Mouse (Mus musculus) testis, adult 2 months (tissue): Measurements from ENCODE around the gene Ddx10.

ENCODE experiments used
- CTCF ChIP-seq: fragments of 200-500 bp; IDR thresholded peaks from 2 replicates; pipeline ENCODE4 v1.5.1; 2012; ENCODE audit warnings: low read depth, mild to moderate bottlenecking, inconsistent platforms, low read length, moderate library complexity; ENCODE audit not compliant: control insufficient read depth, insufficient read depth, insufficient replicate concordance
- POLR2A ChIP-seq: fragments of 200-500 bp; IDR thresholded peaks from 2 replicates; pipeline ENCODE4 v1.6.1; 2012; ENCODE audit warnings: low read depth, mild to moderate bottlenecking, inconsistent platforms, low read length, moderate library complexity; ENCODE audit not compliant: control insufficient read depth

GRCm38 (mm10) chr9:53272207-53272606 is 24.4 kb upstream of the Ddx10 start:
- TF ChIP-seq CTCF (no peak), POLR2A (no peak)
